14 mouse cellular contexts compared by ENCODE assay signal in the genomic region with DNA sequence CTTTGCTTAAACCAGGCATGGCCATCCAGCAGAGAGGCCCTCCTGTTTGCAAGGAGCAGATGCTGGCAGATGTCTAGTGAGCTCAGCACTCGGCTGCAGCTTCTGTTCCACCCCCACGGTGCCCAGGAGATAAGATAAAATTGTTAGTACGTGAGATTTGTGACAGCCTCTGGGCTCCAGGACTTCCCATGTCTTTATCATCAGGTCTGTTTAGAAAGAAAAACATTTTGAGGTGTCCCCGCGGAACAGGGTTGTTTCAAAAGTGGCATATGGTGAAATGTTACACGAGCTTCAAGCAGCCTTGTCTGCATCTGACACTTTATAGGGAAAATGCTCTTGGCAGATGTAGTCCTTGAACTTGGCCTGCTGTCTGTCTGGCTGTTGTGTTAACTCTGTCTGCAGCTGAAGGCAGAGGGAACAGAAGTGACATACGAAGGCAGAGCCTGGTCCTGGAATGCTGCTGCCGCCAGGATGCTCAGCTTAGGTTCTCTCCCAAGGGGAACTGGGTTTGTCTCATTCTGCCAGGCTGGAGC.
DNase-seq lines count a peak whose midpoint lies in the region; ATAC-seq and TF ChIP-seq lines count a peak whose summit lies in the region.
"Had no signal": no experiment of that assay in that cellular context is flagged by ENCODE, and none has a peak within 500 bp of the region (broad histone marks: within the 10 kb centered on the region; RNA-seq: fewer than 3 reads in every experiment).

No protein-coding gene starts in this region.

- H3K27ac ChIP-seq in heart, embryonic 10.5 days: peak overlapping the region; percentile 36; the same call in 1 of the 2 replicates
- H3K27ac ChIP-seq in midbrain, postnatal 0 days (ENCODE audit: low read depth, low read length): no peak overlapping the region
- no peak overlapping the region for H3K27ac ChIP-seq in midbrain, embryonic 11.5 days (ENCODE audit: low read depth, low read length)
- peak overlapping the region; percentile 28 for H3K27ac ChIP-seq in forebrain, embryonic 16.5 days (ENCODE audit: low read length)
- no peak overlapping the region for H3K27ac ChIP-seq in limb, embryonic 14.5 days (replicated peaks; ENCODE audit: low read depth, low read length)
- H3K27ac ChIP-seq: embryonic facial prominence, embryonic 13.5 days; midbrain, embryonic 12.5 days had no signal

- H3K36me3 ChIP-seq in heart, embryonic 10.5 days: no peaks in the 10 kb centered on the region
- H3K36me3 ChIP-seq in midbrain, postnatal 0 days (ENCODE audit: insufficient read depth, low read length): no peaks in the 10 kb centered on the region
- H3K36me3 ChIP-seq in midbrain, embryonic 11.5 days (ENCODE audit: control insufficient read depth, insufficient read depth, low read length): no peaks in the 10 kb centered on the region
- H3K36me3 ChIP-seq in forebrain, embryonic 16.5 days (ENCODE audit: control insufficient read depth, insufficient read depth): no peaks in the 10 kb centered on the region
- H3K36me3 ChIP-seq in limb, embryonic 14.5 days (ENCODE audit: control insufficient read depth, insufficient read depth, low read length): no peaks in the 10 kb centered on the region
- H3K36me3 ChIP-seq: embryonic facial prominence, embryonic 13.5 days; midbrain, embryonic 12.5 days had no signal

- no peak overlapping the region for H3K4me2 ChIP-seq in midbrain, postnatal 0 days (ENCODE audit: low read depth, low read length, poor library complexity, severe bottlenecking)
- H3K4me2 ChIP-seq in midbrain, embryonic 11.5 days: no peak overlapping the region
- H3K4me2 ChIP-seq in forebrain, embryonic 16.5 days (ENCODE audit: low read length): no peak overlapping the region
- no peak overlapping the region for H3K4me2 ChIP-seq in limb, embryonic 14.5 days (replicated peaks; ENCODE audit: low read depth, low read length, severe bottlenecking)
- H3K4me2 ChIP-seq: embryonic facial prominence, embryonic 13.5 days; midbrain, embryonic 12.5 days had no signal

- H3K4me3 ChIP-seq in heart, embryonic 10.5 days: peak overlapping the region; percentile 8; the same call in 1 of the 2 replicates
- H3K4me3 ChIP-seq in midbrain, postnatal 0 days (ENCODE audit: low read depth, low read length): no peak overlapping the region
- H3K4me3 ChIP-seq in midbrain, embryonic 11.5 days (ENCODE audit: low read depth, low read length): no peak overlapping the region
- H3K4me3 ChIP-seq in forebrain, embryonic 16.5 days (replicated peaks; ENCODE audit: low read length): no peak overlapping the region
- no peak overlapping the region for H3K4me3 ChIP-seq in limb, embryonic 14.5 days (replicated peaks; ENCODE audit: low read length)
- H3K4me3 ChIP-seq: embryonic facial prominence, embryonic 13.5 days; midbrain, embryonic 12.5 days had no signal

- TF ChIP-seq CTCF in midbrain, postnatal 0 days (IDR thresholded peaks at IDR 0.05): no peak

- no peaks in the 10 kb centered on the region for H3K27me3 ChIP-seq in heart, embryonic 10.5 days (ENCODE audit: insufficient read depth, poor library complexity, severe bottlenecking)
- no peaks in the 10 kb centered on the region for H3K27me3 ChIP-seq in midbrain, postnatal 0 days (ENCODE audit: insufficient read depth, low read length)
- H3K27me3 ChIP-seq in midbrain, embryonic 11.5 days (ENCODE audit: control insufficient read depth, insufficient read depth, low read length): no peaks in the 10 kb centered on the region
- H3K27me3 ChIP-seq in forebrain, embryonic 16.5 days (replicated peaks; ENCODE audit: control insufficient read depth, insufficient read depth, low read length): no peaks in the 10 kb centered on the region
- no peaks in the 10 kb centered on the region for H3K27me3 ChIP-seq in limb, embryonic 14.5 days (ENCODE audit: control insufficient read depth, insufficient read depth, low read length)
- H3K27me3 ChIP-seq: embryonic facial prominence, embryonic 13.5 days; midbrain, embryonic 12.5 days had no signal

- no peak overlapping the region for H3K9ac ChIP-seq in midbrain, postnatal 0 days (replicated peaks; ENCODE audit: low read length, poor library complexity, severe bottlenecking)
- H3K9ac ChIP-seq in midbrain, embryonic 11.5 days (ENCODE audit: low read length): no peak overlapping the region
- no peak overlapping the region for H3K9ac ChIP-seq in forebrain, embryonic 16.5 days (replicated peaks; ENCODE audit: low read depth, low read length)
- no peak overlapping the region for H3K9ac ChIP-seq in limb, embryonic 14.5 days (ENCODE audit: low read depth, low read length, severe bottlenecking)
- H3K9ac ChIP-seq: embryonic facial prominence, embryonic 13.5 days; midbrain, embryonic 12.5 days had no signal

- peaks cover 27% of the 10 kb centered on the region for H3K4me1 ChIP-seq in heart, embryonic 10.5 days
- 0 out of 2 replicates have a peak, but pooled peaks cover 3% of the 10 kb centered on the region for H3K4me1 ChIP-seq in midbrain, postnatal 0 days (ENCODE audit: insufficient read depth, low read length)
- H3K4me1 ChIP-seq in midbrain, embryonic 11.5 days (ENCODE audit: control insufficient read depth, insufficient read depth, low read length): no peaks in the 10 kb centered on the region
- H3K4me1 ChIP-seq in forebrain, embryonic 16.5 days (replicated peaks; ENCODE audit: control insufficient read depth, insufficient read depth, low read length): peaks cover 3% of the 10 kb centered on the region
- no peaks in the 10 kb centered on the region for H3K4me1 ChIP-seq in limb, embryonic 14.5 days (ENCODE audit: control insufficient read depth, insufficient read depth, low read length)
- H3K4me1 ChIP-seq: midbrain, embryonic 12.5 days had no signal

- ATAC-seq in midbrain, postnatal 0 days (ENCODE audit: low FRiP score): no peak
- no peak for ATAC-seq in midbrain, embryonic 11.5 days (ENCODE audit: low FRiP score)
- peak; percentile 69 for ATAC-seq in forebrain, embryonic 16.5 days
- peak; percentile 44 for ATAC-seq in limb, embryonic 14.5 days (ENCODE audit: low FRiP score, low read depth)
- ATAC-seq: CD4-positive, CD25-positive, alpha-beta regulatory T cell, adult 4 months had no signal

- DNase-seq in heart, embryonic 10.5 days (ENCODE audit: low spot score): peak; percentile 90
- DNase-seq in heart, adult 8-10 months (ENCODE audit: low spot score): no peak
- DNase-seq in midbrain, postnatal 0 days (ENCODE audit: low spot score): peak; percentile 44
- DNase-seq in midbrain, embryonic 11.5 days (ENCODE audit: low spot score, missing footprints): no peak
- peak; percentile 12 for DNase-seq in limb, embryonic 14.5 days (ENCODE audit: low spot score)
- DNase-seq in thymus, adult 18-20 months: no peak
- no peak for DNase-seq in urinary bladder, postnatal 14 days (ENCODE audit: low spot score)
- DNase-seq: kidney, postnatal 10 days; liver; thymus, postnatal 25 days had no signal

- no peak for TF ChIP-seq POLR2A in limb, embryonic 14.5 days (IDR thresholded peaks at IDR 0.05; ENCODE audit: borderline replicate concordance, extremely low read depth, insufficient read depth, insufficient read length)

- WGBS in heart, embryonic 10.5 days: 8% methylated on average over 8 of the region's 8 CpGs
- WGBS in midbrain, postnatal 0 days: 48% methylated on average over 8 of the region's 8 CpGs
- 54% methylated on average over 8 of the region's 8 CpGs for WGBS in midbrain, embryonic 11.5 days
- WGBS in forebrain, embryonic 16.5 days: 58% methylated on average over 8 of the region's 8 CpGs
- WGBS in limb, embryonic 14.5 days: 41% methylated on average over 8 of the region's 8 CpGs

- H3K9me3 ChIP-seq in heart, embryonic 10.5 days: no peaks in the 10 kb centered on the region
- no peaks in the 10 kb centered on the region for H3K9me3 ChIP-seq in midbrain, postnatal 0 days (ENCODE audit: low read length)
- H3K9me3 ChIP-seq in midbrain, embryonic 11.5 days (ENCODE audit: control insufficient read depth, low read length): no peaks in the 10 kb centered on the region
- no peaks in the 10 kb centered on the region for H3K9me3 ChIP-seq in forebrain, embryonic 16.5 days (ENCODE audit: control insufficient read depth, low read length)
- H3K9me3 ChIP-seq in limb, embryonic 14.5 days (ENCODE audit: control insufficient read depth, low read length): 0 out of 2 replicates have a peak, but pooled peaks cover 3% of the 10 kb centered on the region
- H3K9me3 ChIP-seq: embryonic facial prominence, embryonic 13.5 days; midbrain, embryonic 12.5 days had no signal

Comparison
In these comparisons a context has a peak if more than half of its experiments do, and no peak if none do; other contexts are left out.
1. DNase-seq: peak in heart, embryonic 10.5 days (single experiment), midbrain, postnatal 0 days (single experiment) and limb, embryonic 14.5 days (single experiment); none in heart, adult 8-10 months (single experiment), midbrain, embryonic 11.5 days (single experiment), thymus, adult 18-20 months (0 of 2) and urinary bladder, postnatal 14 days (single experiment).
2. H3K27ac ChIP-seq: peak in heart, embryonic 10.5 days (single experiment) and forebrain, embryonic 16.5 days (single experiment); none in midbrain, postnatal 0 days (single experiment), midbrain, embryonic 11.5 days (single experiment) and limb, embryonic 14.5 days (single experiment).
3. ATAC-seq: peak in forebrain, embryonic 16.5 days (single experiment) and limb, embryonic 14.5 days (single experiment); none in midbrain, postnatal 0 days (single experiment) and midbrain, embryonic 11.5 days (single experiment).